In genomic region chr11:5541799-5542481, GRCm38 (mm10) we compare ENCODE assay signal across 8 mouse cellular contexts. TPM values are rescaled to one million over a fixed set of nuclear protein-coding genes. Genes with fewer than 3 reads are reported as not detected.
A peak's percentile ranks its signal among the peaks of the same experiment; 100 is the strongest.
DNase-seq lines count a peak whose midpoint lies in the region; ATAC-seq lines count a peak whose summit lies in the region.

Gene Ccdc117 (minus strand): TSS chr11:5542187.

- peak; percentile 93 to 97 for DNase-seq in adrenal gland, adult (ENCODE audit: inconsistent age in 2 of 2, low spot score in 1 of 2)
- DNase-seq in embryo, embryonic 10.5 days (ENCODE audit: low spot score) = peak; percentile 95
- peak; percentile 92 for DNase-seq in gastrocnemius, postnatal 14 days
- peak; percentile 90 for DNase-seq in intestine, embryonic 14.5 days (ENCODE audit: low spot score)
- DNase-seq in left cerebral cortex, postnatal 14 days (ENCODE audit: low spot score in 2 of 2) = peak; percentile 75 to 84
- DNase-seq in mesoderm, embryonic 11.5 days (ENCODE audit: low read depth, low spot score) = peak; percentile 89
- peak; percentile 82 to 89 for DNase-seq in right cerebral cortex, postnatal 36 days (ENCODE audit: low spot score in 2 of 2)
- DNase-seq in yolk sac, embryonic 10.5 days (ENCODE audit: low spot score) = peak; percentile 97

- no peaks in the 10 kb centered on the region for H3K9me3 ChIP-seq in intestine, embryonic 14.5 days (ENCODE audit: control insufficient read depth, low read length)

- H3K4me1 ChIP-seq in intestine, embryonic 14.5 days (replicated peaks; ENCODE audit: control insufficient read depth, insufficient read depth, low read length) = peaks cover 12% of the 10 kb centered on the region

- intact Hi-C loops in gastrocnemius, postnatal 14 days (cut with DNase I; ENCODE audit: low total_unique reads) = no loop called here
- intact Hi-C loops in left cerebral cortex, postnatal 14 days (cut with DNase I) = no loop called here

- WGBS in intestine, embryonic 14.5 days = 0% methylated on average over 56 of the region's 65 CpGs

- peak within 1 kb of the TSS; percentile 88 for H3K4me3 ChIP-seq in intestine, embryonic 14.5 days (ENCODE audit: low read depth, low read length)

- H3K36me3 ChIP-seq in intestine, embryonic 14.5 days (ENCODE audit: control insufficient read depth, insufficient read depth, low read length) = peaks cover 23% of the 10 kb centered on the region

- H3K9ac ChIP-seq in intestine, embryonic 14.5 days (ENCODE audit: low read length) = peak within 1 kb of the TSS; percentile 93

- peak within 1 kb of the TSS; percentile 65 for H3K27ac ChIP-seq in intestine, embryonic 14.5 days (ENCODE audit: low read depth)

- H3K4me2 ChIP-seq in intestine, embryonic 14.5 days (ENCODE audit: low read length) = peak within 1 kb of the TSS; percentile 68

- peak; percentile 97 for ATAC-seq in intestine, embryonic 14.5 days (replicated peaks; ENCODE audit: low FRiP score, low TSS enrichment, low read depth)

- no peaks in the 10 kb centered on the region for H3K27me3 ChIP-seq in intestine, embryonic 14.5 days (replicated peaks; ENCODE audit: control insufficient read depth, insufficient read depth, low read length)

RNA-seq across cellular contexts. Expression of gene Ccdc117, which starts in this region (rescaled TPM):
- 10 to 100 TPM; 11.0 to 11.1 TPM for total RNA-seq in gastrocnemius, postnatal 14 days (2021)
- 16.8 and 17.3 TPM in 2 replicates for polyA plus RNA-seq in intestine, embryonic 14.5 days (2014; fragmentation: Nextera tagmentation; extraction: Ambion mirVana)
- total RNA-seq in left cerebral cortex, postnatal 14 days (2021) = 10 to 100 TPM; 10.8 to 11.7 TPM

Comparison
In these comparisons a context has a peak if more than half of its experiments do, and no peak if none do; other contexts are left out.
1. Peak in every context shown above with its lines: DNase-seq, ATAC-seq, H3K4me3 ChIP-seq and H3K27ac ChIP-seq.